Mouse (Mus musculus): ENCODE data around the gene Gna15.

DNA sequence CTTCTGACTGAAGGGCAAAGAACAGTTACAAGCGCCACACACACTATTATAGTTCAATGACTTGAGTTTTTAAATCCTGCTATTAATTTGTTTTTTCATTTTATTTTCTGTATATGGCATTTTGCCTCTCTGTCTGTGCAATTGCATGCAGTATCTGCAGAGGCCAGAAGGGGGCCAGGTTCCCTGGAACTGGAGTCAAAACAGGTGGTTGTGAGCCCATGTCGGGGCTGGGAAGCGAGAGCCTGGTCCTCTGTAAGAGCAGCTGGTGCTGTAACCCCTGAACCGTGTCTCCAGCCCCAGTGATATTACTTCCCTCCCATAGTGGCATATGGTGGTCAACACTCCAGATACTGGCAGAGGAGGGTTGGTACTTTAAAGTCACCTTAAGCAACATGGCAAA lies 5.5 kb downstream of the Gna15 start:
- no peak for TF ChIP-seq POLR2A (IDR thresholded peaks at IDR 0.05; ENCODE audit: borderline replicate concordance, extremely low read depth, insufficient read depth, insufficient read length, poor library complexity, severe bottlenecking)
- peak; percentile 73 for TF ChIP-seq CTCF (IDR thresholded peaks at IDR 0.05; ENCODE audit: borderline replicate concordance, extremely low read depth, insufficient read depth, insufficient read length)
